Mouse (Mus musculus) stomach, embryonic 15.5 days (tissue): ENCODE results near the gene Dhh. TPM values are rescaled to one million over a fixed set of nuclear protein-coding genes. Genes with fewer than 3 reads are reported as not detected.

Experiments used
- ATAC-seq: fragments of 200-750 bp; cut with Nextera tagmentation; 2 replicates; pipeline ENCODE4 v1.8.0; 2017; ENCODE audit warnings: low read depth, moderate number of reproducible peaks, moderate TSS enrichment; ENCODE audit not compliant: insufficient read depth, low FRiP score
- H3K27ac ChIP-seq: fragments of 300-500 bp; sonication (generic); 2 replicates; pipeline ENCODE4 v1.5.1; 2015; ENCODE audit warnings: mild to moderate bottlenecking, inconsistent platforms
- H3K27me3 ChIP-seq: fragments of 300-500 bp; sonication (generic); replicated peaks from 2 replicates; pipeline ENCODE4 v1.6.1; 2015; ENCODE audit warnings: inconsistent platforms
- H3K36me3 ChIP-seq: fragments of 300-500 bp; sonication (generic); 2 replicates; pipeline ENCODE4 v1.6.1; 2015; ENCODE audit warnings: inconsistent platforms
- H3K4me1 ChIP-seq: fragments of 300-500 bp; sonication (generic); 2 replicates; pipeline ENCODE4 v1.6.1; 2015; ENCODE audit warnings: inconsistent platforms
- H3K4me2 ChIP-seq: fragments of 300-500 bp; sonication (generic); 2 replicates; pipeline ENCODE4 v1.6.1; 2015; ENCODE audit warnings: mild to moderate bottlenecking, inconsistent platforms
- H3K4me3 ChIP-seq: fragments of 300-500 bp; sonication (generic); replicated peaks from 2 replicates; pipeline ENCODE4 v1.5.1; 2015; ENCODE audit warnings: inconsistent platforms
- H3K9ac ChIP-seq: fragments of 300-500 bp; sonication (generic); 2 replicates; pipeline ENCODE4 v1.6.1; 2015; ENCODE audit warnings: inconsistent platforms
- H3K9me3 ChIP-seq: fragments of 300-500 bp; sonication (generic); 2 replicates; pipeline ENCODE4 v1.6.1; 2016; ENCODE audit warnings: inconsistent platforms
- WGBS: fragments of 180-500 bp; shearing (Covaris S2); methylation state at CpG from one replicate; pipeline ENCODE4 v1.1.7; 2015; 5-methylcytosine and 5-hydroxymethylcytosine counted together
- polyA plus RNA-seq: library from polyadenylated mRNA; unstranded; fragments of >200 nt; fragmentation: Nextera tagmentation; extraction: Ambion mirVana; gene quantifications from 2 replicates; pipeline ENCODE4 v1.2.1, GENCODE M21; 2015

Gene Dhh
- polyA plus RNA-seq, 1 experiment from 2014 or later, result 0.71 TPM

DNA sequence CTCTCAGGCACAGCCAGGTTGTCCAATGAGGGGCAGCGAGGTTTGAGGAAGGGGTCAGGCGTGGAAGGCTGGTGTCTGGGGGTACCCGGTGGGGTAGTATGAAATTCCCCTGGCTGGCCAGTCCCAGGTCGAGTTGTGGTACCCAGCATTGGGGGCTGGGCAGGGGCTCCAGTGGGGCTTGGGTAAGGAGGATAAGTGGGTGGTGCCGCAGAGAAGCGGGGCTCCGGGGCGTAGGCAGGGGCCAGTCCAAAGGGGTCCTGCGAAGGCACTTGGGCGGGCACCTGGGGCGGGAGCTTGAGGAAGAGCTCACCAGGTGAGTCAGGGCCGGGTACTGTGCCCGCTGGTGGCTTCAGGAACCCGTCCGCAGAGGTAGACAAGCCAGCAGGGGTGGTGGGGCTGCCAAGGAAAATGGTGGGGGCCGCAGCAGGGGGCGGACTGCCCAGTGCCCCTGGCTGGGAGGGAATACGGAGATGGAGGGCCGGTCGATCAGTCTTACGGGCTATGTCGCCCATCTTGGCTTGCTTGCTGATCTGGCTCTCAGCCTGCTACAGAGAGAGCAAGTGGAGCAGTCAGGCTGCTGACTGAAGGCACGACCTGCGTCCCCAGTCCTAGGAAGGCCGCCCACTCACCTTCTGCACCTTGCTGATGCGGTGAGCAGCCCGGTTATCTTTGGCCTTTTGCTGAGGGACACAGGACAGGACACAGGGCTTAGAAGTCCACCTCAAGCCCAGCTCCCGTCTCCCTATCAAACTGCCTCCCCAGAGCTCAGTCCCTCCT, 45.0 kb downstream of the Dhh start:
- H3K27ac ChIP-seq, result no peak overlapping the region
- H3K27me3 ChIP-seq, result no peaks in the 10 kb centered on the region
- no peak overlapping the region for H3K4me2 ChIP-seq
- H3K36me3 ChIP-seq, result peaks cover 92% of the 10 kb centered on the region
- no peaks in the 10 kb centered on the region for H3K9me3 ChIP-seq
- no peak overlapping the region for H3K4me3 ChIP-seq
- 92% methylated on average over 28 of the region's 28 CpGs for WGBS
- no peak overlapping the region for H3K9ac ChIP-seq
- no peak for ATAC-seq
- H3K4me1 ChIP-seq, result no peaks in the 10 kb centered on the region

DNA sequence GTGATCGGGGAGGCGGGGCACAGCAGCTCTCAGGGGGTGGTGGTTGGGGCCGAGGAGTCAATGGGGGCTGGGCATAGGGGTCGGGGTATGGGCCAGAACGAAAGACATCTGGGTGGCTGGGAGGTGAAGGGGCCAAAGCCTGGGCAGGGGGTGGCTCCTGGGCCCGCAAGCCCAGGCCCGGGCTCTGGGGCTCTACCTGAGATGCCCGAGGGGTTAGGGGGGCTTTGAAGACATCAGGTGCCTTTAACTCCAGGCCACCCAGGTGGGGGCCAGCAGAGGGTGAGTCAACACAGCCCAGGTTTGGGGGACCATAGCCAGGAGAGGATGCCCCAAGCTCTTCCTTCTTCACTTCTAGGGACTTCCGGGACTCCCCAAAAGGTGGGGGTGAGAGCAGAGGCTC, 45.6 kb downstream of the Dhh start:
- Histone ChIP-seq H3K4me1 (no peaks in the 10 kb centered on the region), H3K4me2 (no peak overlapping the region), H3K9me3 (no peaks in the 10 kb centered on the region), H3K9ac (no peak overlapping the region), H3K27me3 (no peaks in the 10 kb centered on the region), H3K4me3 (no peak overlapping the region), H3K36me3 (peaks cover 92% of the 10 kb centered on the region), H3K27ac (no peak overlapping the region)
- no peak for ATAC-seq
- 89% methylated on average over 9 of the region's 9 CpGs for WGBS

DNA sequence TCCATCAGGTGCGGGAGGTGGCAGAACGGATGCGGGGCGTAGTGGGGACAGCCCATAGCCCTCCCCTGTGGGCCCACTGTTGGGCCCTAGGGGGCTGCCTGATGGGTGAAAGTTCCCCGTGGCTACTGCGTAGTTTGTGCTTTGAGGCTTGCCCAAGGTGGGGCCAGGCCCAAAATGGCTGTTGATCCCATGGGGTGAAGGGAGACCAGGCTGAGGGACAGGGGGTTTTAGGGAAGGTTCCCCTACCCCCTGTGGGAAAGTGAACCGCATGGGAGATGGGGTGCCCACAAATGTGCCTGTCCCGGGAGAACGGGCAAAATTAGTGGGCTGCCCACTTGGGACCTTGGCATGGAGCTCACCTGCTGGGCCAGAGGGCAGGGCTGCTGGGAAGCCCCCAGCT, 46.3 kb downstream of the Dhh start:
- no peaks in the 10 kb centered on the region for H3K4me1 ChIP-seq
- H3K9ac ChIP-seq, result no peak overlapping the region
- ATAC-seq, result no peak
- no peak overlapping the region for H3K27ac ChIP-seq
- H3K36me3 ChIP-seq, result peaks cover 92% of the 10 kb centered on the region
- H3K4me3 ChIP-seq, result no peak overlapping the region
- no peak overlapping the region for H3K4me2 ChIP-seq
- H3K9me3 ChIP-seq, result no peaks in the 10 kb centered on the region
- H3K27me3 ChIP-seq, result no peaks in the 10 kb centered on the region
- WGBS, result 94% methylated on average over 9 of the region's 9 CpGs

DNA sequence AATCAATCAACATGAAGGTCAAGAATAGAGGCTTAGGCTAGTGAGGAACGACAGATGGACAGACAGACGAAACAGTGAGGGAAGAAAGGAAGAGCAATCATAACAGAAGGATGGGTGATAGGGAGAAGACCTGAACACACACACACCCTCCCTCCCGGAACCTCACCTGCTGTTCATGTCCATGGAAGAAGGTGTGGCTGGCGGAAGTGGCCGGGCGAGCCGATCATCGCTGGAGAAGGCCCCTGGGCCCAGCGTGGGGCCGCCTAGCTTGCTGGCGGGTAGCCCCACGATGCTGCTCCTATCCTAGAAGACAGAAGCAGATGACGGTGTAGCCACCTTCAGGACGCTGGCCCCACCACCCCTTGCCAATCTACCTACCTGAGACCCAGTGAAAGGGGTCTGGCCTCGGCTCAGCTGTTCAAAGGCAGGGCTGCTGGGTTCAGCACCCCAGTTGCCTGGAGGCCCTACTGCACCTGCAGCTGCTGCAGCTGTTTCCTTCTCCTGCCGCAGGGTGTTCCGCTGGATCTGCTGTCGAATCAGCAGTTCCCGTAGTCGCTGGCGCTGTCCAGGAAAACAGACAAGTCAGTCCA, 47.0 kb downstream of the Dhh start:
- no peak for ATAC-seq
- H3K27me3 ChIP-seq, result no peaks in the 10 kb centered on the region
- H3K4me1 ChIP-seq, result no peaks in the 10 kb centered on the region
- H3K9ac ChIP-seq, result no peak overlapping the region
- H3K4me2 ChIP-seq, result no peak overlapping the region
- peaks cover 94% of the 10 kb centered on the region for H3K36me3 ChIP-seq
- H3K9me3 ChIP-seq, result no peaks in the 10 kb centered on the region
- WGBS, result 85% methylated on average over 21 of the region's 21 CpGs
- H3K27ac ChIP-seq, result no peak overlapping the region
- no peak overlapping the region for H3K4me3 ChIP-seq

DNA sequence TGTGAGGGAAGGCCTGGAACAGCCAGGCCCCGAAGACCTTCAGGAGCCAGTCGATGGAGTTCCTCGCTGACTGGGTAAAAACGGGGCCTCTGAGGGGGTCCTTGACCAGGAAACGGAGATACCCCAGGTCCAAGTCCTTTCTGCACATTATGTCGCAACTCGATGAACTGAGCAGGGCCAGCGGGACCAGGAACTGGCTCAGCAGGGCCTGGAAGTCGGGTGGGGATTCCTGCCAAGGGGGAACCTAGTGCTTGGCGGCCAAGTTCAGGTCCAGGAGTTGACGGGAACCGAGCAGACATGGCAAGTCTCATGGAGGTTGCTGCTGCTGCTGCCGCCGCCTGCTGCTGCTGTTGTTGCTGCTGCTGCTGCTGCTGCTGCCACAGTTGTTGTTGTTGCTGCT, 47.7 kb downstream of the Dhh start:
- Histone ChIP-seq H3K4me1 (no peaks in the 10 kb centered on the region), H3K36me3 (peaks cover 94% of the 10 kb centered on the region), H3K4me3 (no peak overlapping the region), H3K27me3 (no peaks in the 10 kb centered on the region), H3K27ac (no peak overlapping the region), H3K9ac (no peak overlapping the region), H3K9me3 (no peaks in the 10 kb centered on the region), H3K4me2 (no peak overlapping the region)
- no peak for ATAC-seq
- WGBS, result 91% methylated on average over 14 of the region's 14 CpGs

DNA sequence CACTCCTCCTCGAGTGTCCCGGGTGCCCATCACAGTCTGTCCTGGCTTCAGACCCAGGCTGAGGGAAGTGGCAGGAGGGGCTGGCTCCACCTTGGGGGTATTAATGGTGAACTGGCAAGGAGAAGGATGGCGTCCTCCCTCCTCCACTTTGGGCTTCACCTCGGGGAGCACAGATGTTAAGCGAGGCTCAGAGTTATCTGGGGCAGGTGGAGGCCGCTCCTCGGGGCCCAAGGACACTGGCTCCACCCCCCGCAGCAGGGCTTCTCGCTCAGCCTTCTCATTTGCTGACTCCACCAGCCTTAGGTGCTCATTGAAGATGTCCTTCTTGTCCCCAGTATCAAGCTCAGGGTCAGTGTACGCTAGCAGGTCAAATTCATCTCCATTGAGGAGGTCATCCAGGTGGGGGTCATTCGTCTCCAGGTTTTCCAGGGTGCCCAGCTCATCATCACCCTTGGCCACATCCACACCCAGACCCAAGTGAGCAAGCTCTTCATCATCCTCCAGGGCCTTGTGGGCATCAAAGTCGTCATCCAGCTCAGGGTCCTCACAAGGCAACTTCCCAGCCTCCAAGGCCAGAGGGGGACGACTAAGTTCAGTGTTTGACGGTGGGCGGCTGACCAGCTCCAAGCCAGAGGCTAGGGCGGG, 48.3 kb downstream of the Dhh start:
- no peak for ATAC-seq
- Histone ChIP-seq H3K27me3 (no peaks in the 10 kb centered on the region), H3K27ac (no peak overlapping the region), H3K4me1 (no peaks in the 10 kb centered on the region), H3K9me3 (no peaks in the 10 kb centered on the region), H3K36me3 (peaks cover 94% of the 10 kb centered on the region), H3K9ac (no peak overlapping the region), H3K4me3 (no peak overlapping the region), H3K4me2 (no peak overlapping the region)
- 86% methylated on average over 16 of the region's 16 CpGs for WGBS

DNA sequence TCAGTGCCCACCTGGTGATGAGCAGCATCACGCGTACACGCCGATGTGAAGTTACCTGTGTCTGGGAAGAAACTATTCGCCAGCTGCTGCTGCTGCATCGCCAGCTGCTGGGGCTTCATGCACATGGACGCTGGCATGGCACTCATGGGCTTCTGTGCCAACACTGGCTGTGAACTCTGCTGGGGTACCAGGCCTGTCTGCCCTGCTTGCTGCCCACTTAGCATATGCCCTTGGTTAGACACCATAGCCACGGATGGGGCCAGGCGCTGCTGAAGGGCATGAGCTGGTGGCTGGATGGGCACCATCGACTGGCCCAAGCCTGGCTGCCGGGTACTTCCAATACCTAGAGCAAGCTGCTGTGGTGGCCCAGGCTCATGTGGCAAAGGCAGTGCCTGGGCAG, 49.2 kb downstream of the Dhh start:
- 96% methylated on average over 11 of the region's 11 CpGs for WGBS
- Histone ChIP-seq H3K4me1 (no peaks in the 10 kb centered on the region), H3K9ac (no peak overlapping the region), H3K36me3 (peaks cover 99% of the 10 kb centered on the region), H3K4me3 (no peak overlapping the region), H3K27ac (no peak overlapping the region), H3K9me3 (no peaks in the 10 kb centered on the region), H3K4me2 (no peak overlapping the region), H3K27me3 (no peaks in the 10 kb centered on the region)
- ATAC-seq, result no peak

DNA sequence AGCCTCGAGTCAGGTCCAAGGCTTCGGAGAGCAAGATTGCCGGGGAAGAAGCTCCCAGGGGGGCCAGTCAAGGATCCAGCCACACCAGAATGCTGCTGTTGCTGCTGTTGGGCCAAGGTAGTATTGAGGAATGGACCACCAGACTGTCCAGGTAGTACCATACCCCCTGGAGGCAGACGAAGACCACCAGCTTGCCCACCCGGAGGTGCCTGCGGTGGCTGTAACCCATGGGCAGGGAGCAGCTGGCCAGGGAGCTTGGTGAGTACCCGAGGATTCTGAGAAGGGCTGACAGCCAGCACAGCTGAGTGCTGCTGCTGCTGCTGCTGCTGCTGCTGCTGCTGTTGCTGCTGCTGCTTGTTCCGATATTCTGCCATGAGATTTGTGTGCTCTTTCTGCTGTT, 52.2 kb downstream of the Dhh start:
- Histone ChIP-seq H3K27me3 (no peaks in the 10 kb centered on the region), H3K36me3 (peaks cover 98% of the 10 kb centered on the region), H3K27ac (no peak overlapping the region), H3K4me1 (no peaks in the 10 kb centered on the region), H3K4me3 (no peak overlapping the region), H3K9me3 (no peaks in the 10 kb centered on the region), H3K9ac (no peak overlapping the region), H3K4me2 (no peak overlapping the region)
- WGBS, result 84% methylated on average over 8 of the region's 8 CpGs
- no peak for ATAC-seq

DNA sequence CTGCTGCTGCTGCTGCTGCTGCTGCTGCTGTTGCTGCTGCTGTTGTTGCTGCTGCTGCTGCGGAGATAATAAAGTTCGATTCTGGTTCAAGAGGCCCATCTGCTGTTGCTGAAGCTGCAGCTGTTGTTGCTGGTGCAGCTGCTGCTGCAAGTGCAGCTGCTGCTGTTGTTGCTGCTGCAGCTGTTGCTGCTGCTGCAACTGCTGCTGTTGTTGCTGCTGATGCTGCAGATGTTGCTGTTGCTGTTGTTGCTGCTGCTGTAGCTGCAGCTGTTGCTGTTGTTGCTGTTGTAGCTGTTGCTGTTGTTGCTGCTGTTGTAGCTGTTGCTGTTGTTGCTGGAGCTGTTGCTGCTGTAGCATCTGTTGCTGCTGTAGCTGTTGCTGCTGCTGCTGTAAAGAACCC, 53.2 kb downstream of the Dhh start:
- no peak overlapping the region for H3K9ac ChIP-seq
- peaks cover 98% of the 10 kb centered on the region for H3K36me3 ChIP-seq
- no peaks in the 10 kb centered on the region for H3K4me1 ChIP-seq
- no peak for ATAC-seq
- H3K4me2 ChIP-seq, result no peak overlapping the region
- H3K4me3 ChIP-seq, result no peak overlapping the region
- no peaks in the 10 kb centered on the region for H3K9me3 ChIP-seq
- 84% methylated on average over 2 of the region's 2 CpGs for WGBS
- no peak overlapping the region for H3K27ac ChIP-seq
- H3K27me3 ChIP-seq, result no peaks in the 10 kb centered on the region

DNA sequence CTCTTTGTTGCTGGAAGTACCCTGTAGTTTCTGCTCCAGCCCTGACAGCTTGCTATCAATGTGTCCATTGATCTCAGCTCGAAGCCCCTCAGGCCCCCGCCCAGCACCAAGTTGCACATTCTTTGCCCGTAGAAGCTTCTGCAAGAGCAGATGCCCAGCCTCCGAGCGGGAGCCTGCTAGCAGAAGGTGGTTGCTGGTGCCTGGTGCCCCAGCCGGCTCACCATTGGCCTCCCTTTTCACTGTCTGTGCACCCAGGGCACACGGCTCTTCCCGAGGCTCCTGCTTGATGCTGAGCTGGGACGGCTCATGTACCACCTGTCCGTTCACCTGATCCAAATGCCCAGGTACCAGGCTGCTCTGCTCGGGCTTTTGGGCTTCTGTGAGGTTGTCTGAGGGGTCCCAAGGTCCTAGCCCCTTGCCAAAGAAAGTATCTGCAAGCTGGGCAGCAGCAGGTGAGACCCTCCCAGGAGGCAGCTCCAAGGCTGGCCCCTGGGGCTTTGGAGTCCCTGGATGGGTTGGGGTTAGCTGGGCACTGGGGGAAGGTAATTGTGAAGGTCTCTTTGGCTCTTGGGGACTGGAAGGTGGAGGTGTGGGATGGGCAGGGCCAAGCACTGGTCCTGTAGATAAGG, 54.6 kb downstream of the Dhh start:
- H3K9ac ChIP-seq, result no peak overlapping the region
- H3K4me2 ChIP-seq, result no peak overlapping the region
- H3K4me3 ChIP-seq, result no peak overlapping the region
- H3K4me1 ChIP-seq, result no peaks in the 10 kb centered on the region
- peaks cover 98% of the 10 kb centered on the region for H3K36me3 ChIP-seq
- H3K27me3 ChIP-seq, result no peaks in the 10 kb centered on the region
- H3K27ac ChIP-seq, result no peak overlapping the region
- no peaks in the 10 kb centered on the region for H3K9me3 ChIP-seq
- WGBS, result 91% methylated on average over 11 of the region's 11 CpGs
- no peak for ATAC-seq
